Mouse (Mus musculus) hindbrain, embryonic 14.5 days (tissue): Measurements from ENCODE around the gene Evl. TPM values are rescaled to one million over a fixed set of nuclear protein-coding genes. Genes with fewer than 3 reads are reported as not detected.
"Not testable (repeated sequence)": the region's sequence is repeated elsewhere in the genome, so short reads cannot be mapped to it uniquely, and the experiment has no call there.

Experiments
- ATAC-seq: fragments of 200-750 bp; cut with Nextera tagmentation; 2 replicates; pipeline ENCODE4 v1.8.0; 2017; ENCODE audit warnings: moderate number of reproducible peaks, mild to moderate bottlenecking, moderate TSS enrichment, moderate library complexity; ENCODE audit not compliant: low FRiP score
- DNase-seq: peaks from one replicate; pipeline ENCODE4 v3.0.0-alpha.2; 2015; ENCODE audit warnings: low spot score
- H3K27ac ChIP-seq: fragments of 300-500 bp; sonication (generic); 2 replicates; pipeline ENCODE4 v1.5.1; 2014; ENCODE audit warnings: mild to moderate bottlenecking, moderate library complexity
- H3K27me3 ChIP-seq: fragments of 300-500 bp; sonication (generic); 2 replicates; pipeline ENCODE4 v1.6.1; 2014; ENCODE audit warnings: mild to moderate bottlenecking, low read length, mixed read lengths; ENCODE audit not compliant: control insufficient read depth, insufficient read depth
- H3K36me3 ChIP-seq: fragments of 300-500 bp; sonication (generic); replicated peaks from 2 replicates; pipeline ENCODE4 v1.6.1; 2014; ENCODE audit not compliant: control insufficient read depth, insufficient read depth
- H3K4me1 ChIP-seq: fragments of 300-500 bp; sonication (generic); replicated peaks from 2 replicates; pipeline ENCODE4 v1.6.1; 2014; ENCODE audit warnings: antibody characterized with exemption, low read length, mixed read lengths; ENCODE audit not compliant: control insufficient read depth, insufficient read depth
- H3K4me2 ChIP-seq: fragments of 300-500 bp; sonication (generic); replicated peaks from 2 replicates; pipeline ENCODE4 v1.6.1; 2014; ENCODE audit warnings: mild to moderate bottlenecking, moderate library complexity
- H3K4me3 ChIP-seq: fragments of 300-500 bp; sonication (generic); replicated peaks from 2 replicates; pipeline ENCODE4 v1.5.1; 2014; ENCODE audit warnings: mild to moderate bottlenecking, low read length
- H3K9ac ChIP-seq: fragments of 300-500 bp; sonication (generic); 2 replicates; pipeline ENCODE4 v1.6.1; 2014
- H3K9me3 ChIP-seq: fragments of 300-500 bp; sonication (generic); 2 replicates; pipeline ENCODE4 v1.6.1; 2016; ENCODE audit warnings: low read length; ENCODE audit not compliant: control insufficient read depth
- WGBS: fragments of 180-500 bp; shearing (Covaris S2); extraction: QIAGEN DNeasy Blood & Tissue Kit; methylation state at CpG from one replicate; pipeline ENCODE4 v1.1.7; 2014; 5-methylcytosine and 5-hydroxymethylcytosine counted together
- polyA plus RNA-seq: library from polyadenylated mRNA; unstranded; fragments of >200 nt; fragmentation: Nextera tagmentation; extraction: Ambion mirVana; gene quantifications from 2 replicates; pipeline ENCODE4 v1.2.1, GENCODE M21; 2014

Evl gene
- polyA plus RNA-seq, 1 experiment from 2014 or later = 270 TPM

DNA sequence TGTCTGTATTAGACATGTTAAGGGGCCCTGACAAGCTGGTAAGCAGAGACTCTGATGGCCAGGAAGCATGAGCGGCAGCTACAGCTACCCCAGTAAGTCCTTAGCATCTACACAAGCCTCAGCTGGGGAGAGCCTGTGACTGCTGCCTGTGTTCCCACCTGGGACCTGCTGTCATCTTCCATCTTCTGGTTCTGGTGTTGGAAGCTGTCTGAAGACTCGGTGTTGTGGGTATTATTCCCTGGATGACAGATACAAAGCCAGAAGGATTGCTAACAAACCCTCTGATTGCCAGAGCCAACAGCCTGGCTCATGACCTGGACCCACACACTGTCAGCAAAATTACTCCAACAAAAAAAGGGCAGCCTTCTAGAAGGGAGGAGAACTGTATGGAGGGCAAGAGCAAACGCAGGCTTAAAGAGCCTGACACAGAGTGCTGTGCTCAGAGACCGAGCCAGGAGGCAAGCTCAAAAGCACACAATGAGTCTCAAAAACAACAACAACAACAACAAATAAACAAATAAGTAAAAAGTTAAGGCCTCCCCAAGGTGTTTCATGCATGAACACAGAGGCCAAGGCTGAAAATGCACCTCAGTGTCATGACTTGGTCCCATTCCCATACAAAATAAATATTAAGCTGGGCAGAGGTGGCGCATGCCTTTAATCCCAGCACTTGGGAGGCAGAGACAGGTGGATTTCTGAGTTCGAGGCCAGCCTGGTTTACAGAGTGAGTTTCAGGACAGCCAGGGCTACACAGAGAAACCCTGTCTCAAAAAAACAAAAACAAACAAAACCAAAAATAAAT, 155.6 kb downstream of the Evl start:
- ATAC-seq = no peak
- no peak overlapping the region for H3K4me3 ChIP-seq
- no peak overlapping the region for H3K4me2 ChIP-seq
- WGBS = 80% methylated on average over 6 of the region's 6 CpGs
- H3K9ac ChIP-seq = no peak overlapping the region
- H3K9me3 ChIP-seq = no peaks in the 10 kb centered on the region
- no peak overlapping the region for H3K27ac ChIP-seq
- H3K27me3 ChIP-seq = no peaks in the 10 kb centered on the region
- no peaks in the 10 kb centered on the region for H3K36me3 ChIP-seq
- H3K4me1 ChIP-seq = no peaks in the 10 kb centered on the region
- DNase-seq = no peak

DNA sequence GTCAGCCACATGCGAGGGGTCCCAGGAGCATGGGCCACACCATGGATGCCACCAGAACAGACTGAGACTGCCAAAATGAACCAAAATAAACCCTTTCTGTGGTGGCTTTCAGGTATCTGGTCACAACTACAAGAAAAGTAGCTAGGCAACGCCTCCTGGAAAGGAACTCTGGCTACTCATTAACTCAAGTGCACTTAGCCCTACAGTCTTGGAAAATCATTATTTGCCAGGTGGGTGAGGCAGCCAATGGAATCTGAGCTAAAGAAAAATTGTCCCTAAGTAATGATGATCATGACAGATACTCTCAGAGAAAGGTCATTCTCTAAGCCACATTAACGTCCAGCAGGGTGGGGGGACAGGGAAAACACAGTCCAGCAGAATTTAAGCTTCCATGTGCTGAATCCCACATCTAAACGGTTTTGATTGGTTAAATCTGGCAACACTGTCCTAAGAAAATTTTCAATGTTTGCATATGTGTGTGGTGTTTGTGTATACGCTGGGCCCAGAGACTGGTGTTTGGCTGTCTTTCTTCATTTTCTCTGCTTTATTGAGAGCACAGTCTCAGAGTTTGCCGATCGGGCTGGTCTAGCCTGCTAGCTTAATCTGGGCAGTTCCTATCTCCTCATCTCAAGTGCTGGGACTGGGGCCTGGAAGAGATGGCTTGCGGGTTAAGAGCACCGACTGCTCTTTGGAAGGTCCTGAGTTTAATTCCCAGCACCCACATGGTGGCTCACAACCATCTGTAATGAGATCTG, 156.5 kb downstream of the Evl start:
- ATAC-seq (no peak), DNase-seq (no peak)
- no peak overlapping the region for H3K4me3 ChIP-seq
- no peak overlapping the region for H3K9ac ChIP-seq
- H3K27me3 ChIP-seq = no peaks in the 10 kb centered on the region
- 87% methylated on average over 9 of the region's 9 CpGs for WGBS
- no peaks in the 10 kb centered on the region for H3K4me1 ChIP-seq
- no peak overlapping the region for H3K27ac ChIP-seq
- no peaks in the 10 kb centered on the region for H3K36me3 ChIP-seq
- H3K4me2 ChIP-seq = no peak overlapping the region
- H3K9me3 ChIP-seq = no peaks in the 10 kb centered on the region

- H3K27ac ChIP-seq = no peak overlapping the region
- WGBS = 85% methylated on average over 4 of the region's 4 CpGs
- no peak for DNase-seq
These were observed 158.0 kb downstream of the Evl start for GRCm38 (mm10) chr12:108712481-108712880.

GRCm38 (mm10) chr12:108713972-108714371, 159.5 kb downstream of the Evl start:
- not testable (repeated sequence) for H3K27ac ChIP-seq, H3K4me3 ChIP-seq, H3K4me2 ChIP-seq, H3K27me3 ChIP-seq, H3K9me3 ChIP-seq, H3K4me1 ChIP-seq, ATAC-seq, DNase-seq, H3K9ac ChIP-seq, H3K36me3 ChIP-seq
- 95% methylated on average over 14 of the region's 14 CpGs for WGBS

More at GRCm38 (mm10) chr12:108712481-108712880, 158.0 kb downstream of the Evl start:
- H3K36me3 ChIP-seq = no peaks in the 10 kb centered on the region
- H3K4me1 ChIP-seq = no peaks in the 10 kb centered on the region
- no peak for ATAC-seq
- H3K4me2 ChIP-seq = no peak overlapping the region
- no peak overlapping the region for H3K4me3 ChIP-seq
- no peak overlapping the region for H3K9ac ChIP-seq
- no peaks in the 10 kb centered on the region for H3K27me3 ChIP-seq
- H3K9me3 ChIP-seq = no peaks in the 10 kb centered on the region

- H3K9me3 ChIP-seq = no peaks in the 10 kb centered on the region
- no peak overlapping the region for H3K9ac ChIP-seq
- DNase-seq (no peak), ATAC-seq (no peak)
- H3K36me3 ChIP-seq = no peaks in the 10 kb centered on the region
- H3K4me2 ChIP-seq = no peak overlapping the region
- 85% methylated on average over 5 of the region's 5 CpGs for WGBS
- no peaks in the 10 kb centered on the region for H3K27me3 ChIP-seq
- no peaks in the 10 kb centered on the region for H3K4me1 ChIP-seq
- no peak overlapping the region for H3K4me3 ChIP-seq
- no peak overlapping the region for H3K27ac ChIP-seq
These were observed 161.3 kb downstream of the Evl start for GRCm38 (mm10) chr12:108715854-108716253.

- no peaks in the 10 kb centered on the region for H3K9me3 ChIP-seq
- ATAC-seq (no peak), DNase-seq (no peak)
- H3K9ac ChIP-seq = no peak overlapping the region
- no peak overlapping the region for H3K27ac ChIP-seq
- no peaks in the 10 kb centered on the region for H3K27me3 ChIP-seq
- no peaks in the 10 kb centered on the region for H3K4me1 ChIP-seq
- H3K4me3 ChIP-seq = no peak overlapping the region
- WGBS = 88% methylated on average over 3 of the region's 3 CpGs
- no peaks in the 10 kb centered on the region for H3K36me3 ChIP-seq
- no peak overlapping the region for H3K4me2 ChIP-seq
These were observed 164.0 kb downstream of the Evl start for GRCm38 (mm10) chr12:108718485-108718884.

DNA sequence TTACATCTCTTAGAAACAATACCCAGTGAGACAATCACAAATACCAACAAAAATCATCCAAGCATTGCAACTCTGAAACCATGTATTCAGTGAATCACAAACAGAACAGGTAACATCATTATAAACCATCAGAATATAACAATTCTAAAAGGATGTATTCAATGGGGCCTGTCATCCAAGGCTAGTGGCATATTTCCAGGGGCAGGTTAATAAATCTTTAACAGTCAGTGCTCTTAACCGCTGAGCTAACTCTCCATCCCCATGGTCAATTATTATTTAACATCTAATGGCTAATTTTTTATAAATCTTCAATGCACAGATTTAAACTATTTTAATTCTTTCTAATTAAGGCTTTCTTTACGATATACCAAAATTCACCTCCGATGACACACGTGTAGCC, 167.9 kb downstream of the Evl start:
- H3K27me3 ChIP-seq = no peaks in the 10 kb centered on the region
- 96% methylated on average over 4 of the region's 4 CpGs for WGBS
- no peak overlapping the region for H3K9ac ChIP-seq
- DNase-seq (no peak), ATAC-seq (no peak)
- no peaks in the 10 kb centered on the region for H3K4me1 ChIP-seq
- no peaks in the 10 kb centered on the region for H3K9me3 ChIP-seq
- H3K27ac ChIP-seq = no peak overlapping the region
- H3K4me2 ChIP-seq = no peak overlapping the region
- H3K4me3 ChIP-seq = no peak overlapping the region
- H3K36me3 ChIP-seq = no peaks in the 10 kb centered on the region

DNA sequence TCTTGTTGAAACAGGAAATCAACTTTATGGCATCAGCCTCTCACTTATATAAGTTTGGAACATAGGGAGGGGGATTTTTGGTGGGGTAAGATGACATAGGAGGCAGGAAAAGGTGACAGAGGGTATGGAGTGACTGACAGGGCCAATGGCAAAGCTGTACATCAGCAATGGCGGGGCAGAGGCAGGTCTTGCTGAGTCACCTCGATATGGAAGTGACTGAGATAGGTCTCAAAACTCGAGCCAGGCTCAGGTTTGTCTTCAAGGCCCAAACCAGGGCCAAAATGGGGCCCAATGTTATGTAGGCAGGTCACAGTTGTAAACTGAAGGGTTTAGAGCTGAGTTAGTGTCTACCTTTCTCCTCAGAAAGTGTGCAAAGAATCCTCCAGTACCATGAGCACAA, 169.3 kb downstream of the Evl start:
- 82% methylated on average over 3 of the region's 3 CpGs for WGBS

DNA sequence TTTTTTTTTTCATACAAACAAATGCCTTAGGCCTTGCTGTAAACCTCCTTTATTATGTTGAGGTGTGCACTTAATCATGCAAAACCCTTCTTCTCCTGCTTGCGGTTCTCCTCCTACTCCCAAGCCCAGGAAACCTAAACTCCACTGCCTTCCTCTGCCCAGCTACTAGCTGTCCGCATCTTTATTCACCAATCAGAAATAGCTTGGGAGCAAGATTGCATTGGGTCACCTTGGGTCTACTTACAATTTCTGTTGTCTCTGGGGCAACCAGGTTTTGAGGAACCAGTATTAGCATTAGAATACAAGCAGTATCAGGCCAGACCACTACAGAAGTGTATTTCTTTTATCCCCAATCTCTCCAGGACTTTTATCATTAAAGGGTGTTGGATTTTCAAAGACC, 179.9 kb downstream of the Evl start:
- no peak for ATAC-seq
- Histone ChIP-seq H3K27me3 (no peaks in the 10 kb centered on the region), H3K4me3 (no peak overlapping the region), H3K4me1 (no peaks in the 10 kb centered on the region), H3K27ac (no peak overlapping the region), H3K9ac (no peak overlapping the region), H3K36me3 (no peaks in the 10 kb centered on the region), H3K4me2 (no peak overlapping the region), H3K9me3 (no peaks in the 10 kb centered on the region)
- DNase-seq = no peak
- WGBS = 90% methylated on average over 2 of the region's 2 CpGs

More for the DNA sequence above, 169.3 kb downstream of the Evl start:
- H3K4me3 ChIP-seq = no peak overlapping the region
- ATAC-seq (no peak), DNase-seq (no peak)
- no peak overlapping the region for H3K9ac ChIP-seq
- H3K27me3 ChIP-seq = no peaks in the 10 kb centered on the region
- H3K4me2 ChIP-seq = no peak overlapping the region
- no peak overlapping the region for H3K27ac ChIP-seq
- H3K9me3 ChIP-seq = no peaks in the 10 kb centered on the region
- H3K36me3 ChIP-seq = no peaks in the 10 kb centered on the region
- H3K4me1 ChIP-seq = no peaks in the 10 kb centered on the region
